Mouse (Mus musculus) cerebellum, adult 18-20 months (tissue): ENCODE measurements around the gene Cln6.
"Not testable (repeated sequence)": the region's sequence is repeated elsewhere in the genome, so short reads cannot be mapped to it uniquely, and the experiment has no call there.

Experiments
- DNase-seq, 2 experiments: peaks; one replicate each; pipeline ENCODE4 v3.0.0; 2021

Gene Cln6

DNA sequence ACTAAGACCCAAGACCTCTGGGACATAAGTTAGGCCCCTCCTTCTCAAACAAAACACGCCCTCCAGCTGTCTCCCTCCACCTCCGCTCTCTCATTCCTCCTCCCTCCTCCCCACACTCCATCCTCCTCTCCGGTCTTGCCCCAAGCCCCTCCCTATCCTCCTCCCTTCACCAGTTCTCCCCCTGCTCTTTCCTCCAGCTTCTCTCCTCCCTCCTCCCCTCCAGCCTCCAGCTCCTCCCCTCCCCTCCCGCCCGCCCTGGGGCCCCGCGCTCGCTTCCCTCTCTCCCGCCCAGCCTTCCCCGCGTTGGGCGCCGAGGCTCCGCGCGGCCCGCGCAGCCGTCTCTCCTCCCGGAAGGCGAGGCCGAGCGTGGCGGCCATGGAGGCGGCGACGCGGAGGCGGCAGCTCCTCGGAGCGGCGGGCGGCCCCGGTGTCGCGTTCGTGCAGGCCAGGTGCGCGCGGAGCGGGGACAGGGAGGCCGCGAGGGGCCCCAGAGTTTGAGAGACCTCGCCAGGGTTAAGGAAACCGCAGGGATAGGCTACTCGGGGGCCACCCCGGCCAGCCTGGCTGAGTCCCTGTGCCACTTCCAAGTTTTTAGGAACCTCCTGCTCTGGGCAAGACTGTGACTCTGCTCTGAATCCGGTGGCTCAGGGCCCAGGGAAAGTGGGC is at the start of gene Cln6:
Gene Cln6 (plus strand): TSS at position 280 of the 666 bp plus-strand sequence.
- DNase-seq = peak; percentile 84 to 87

DNA sequence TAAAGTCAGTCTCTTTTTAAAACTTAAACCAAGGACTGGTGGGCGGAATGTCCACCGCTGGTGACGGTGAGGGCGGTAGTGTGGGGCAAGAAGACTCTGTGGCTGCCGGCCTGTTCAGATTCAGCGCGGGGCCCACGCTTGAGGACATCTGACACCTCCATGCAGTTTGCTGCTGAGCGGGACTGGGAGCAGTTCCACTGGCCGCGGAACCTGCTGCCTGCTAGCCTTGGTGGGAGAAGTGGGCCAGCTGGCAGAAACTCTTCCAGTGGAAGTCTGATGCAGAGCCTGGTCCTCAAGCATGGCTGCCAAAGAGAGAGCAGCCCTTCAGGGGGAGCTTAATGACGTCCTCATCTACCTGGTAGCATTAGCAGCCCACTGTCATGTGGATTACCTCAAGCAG is 48.7 kb upstream of the Cln6 start:
- DNase-seq = peak; percentile 22 to 34

DNA sequence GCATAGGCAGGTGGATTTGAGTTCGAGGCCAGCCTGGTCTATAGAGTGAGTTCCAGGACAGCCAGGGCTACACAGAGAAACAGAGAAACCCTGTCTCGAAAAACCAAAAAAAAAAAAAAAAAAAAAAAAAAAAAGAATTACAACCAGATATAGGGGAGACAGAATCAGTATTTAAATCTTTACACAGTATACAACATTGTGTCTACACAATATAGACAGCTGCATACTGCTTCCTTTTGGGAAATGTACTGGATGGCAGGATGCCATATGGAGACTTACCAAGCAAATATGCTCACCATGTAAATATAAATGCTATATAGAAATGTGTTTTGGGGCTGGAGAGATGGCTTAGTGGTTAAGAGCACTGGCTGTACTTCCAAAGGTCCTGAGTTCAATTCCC is 39.4 kb upstream of the Cln6 start:
- DNase-seq = not testable (repeated sequence)

DNA sequence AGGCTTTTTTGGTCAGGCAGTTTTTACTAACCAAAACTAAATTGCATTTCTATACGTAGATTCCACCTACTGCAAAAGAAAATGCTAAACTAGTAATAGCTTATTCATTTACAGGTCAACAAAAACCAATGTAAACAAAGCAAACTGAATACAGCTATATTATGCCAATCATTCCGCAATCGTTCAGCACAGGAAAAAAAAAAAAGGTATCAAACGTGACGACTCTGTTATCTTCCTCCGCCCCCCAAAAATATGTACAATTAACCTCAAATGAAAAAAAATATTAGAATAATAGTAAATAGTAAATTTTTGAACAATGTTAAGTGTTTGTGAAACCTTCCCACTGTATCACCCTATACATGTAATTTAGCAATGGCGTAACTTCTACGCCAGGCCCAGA is 28.5 kb upstream of the Cln6 start:
- DNase-seq = no peak

DNA sequence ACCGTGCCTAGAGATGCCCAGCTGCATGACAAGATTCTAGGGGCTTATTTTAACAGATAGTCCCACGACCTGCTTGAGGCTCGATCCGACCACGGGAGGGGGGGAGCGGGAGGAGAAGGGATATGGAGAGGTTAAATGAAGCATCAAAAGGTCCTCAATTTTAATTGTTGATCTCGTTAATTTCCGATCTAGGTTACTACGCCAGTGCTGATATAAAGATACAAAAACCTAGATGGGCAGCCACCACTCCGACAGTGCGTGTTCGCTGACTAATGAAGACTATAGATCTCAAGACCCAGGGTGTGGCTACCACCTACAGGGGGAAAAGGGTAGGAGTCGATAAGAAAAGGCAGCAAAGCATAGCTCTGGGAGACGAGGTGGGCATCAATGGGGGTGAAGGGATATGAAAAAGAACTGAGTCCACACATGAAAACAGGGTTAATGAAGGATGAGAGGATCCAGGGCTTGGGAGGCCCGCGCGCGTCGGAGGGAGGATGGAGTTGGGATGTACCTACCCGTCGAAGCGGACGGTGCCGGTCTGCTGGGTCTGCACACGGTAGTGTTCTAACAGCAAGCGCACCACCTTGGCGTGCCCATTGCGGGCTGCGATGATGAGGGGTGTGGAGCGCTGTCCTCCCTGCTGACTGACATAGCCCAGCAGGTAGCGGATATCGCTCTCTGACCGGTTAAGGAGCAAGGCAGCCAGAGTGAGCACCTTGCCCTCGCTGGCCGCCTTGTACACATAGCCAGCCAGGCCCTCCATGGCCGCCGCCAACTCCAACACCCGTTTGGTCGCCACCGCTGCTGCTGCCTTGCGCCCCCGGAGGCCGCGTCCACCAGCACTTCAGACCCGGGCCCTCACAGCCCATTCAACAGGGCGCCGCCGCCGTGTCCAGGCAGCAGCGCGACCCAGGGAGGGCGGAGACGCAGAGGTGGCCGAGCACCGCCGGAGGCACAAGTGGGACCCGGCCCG is 27.8 kb upstream of the Cln6 start:
- DNase-seq = peak in 1 of 2 experiments; percentile 32

DNA sequence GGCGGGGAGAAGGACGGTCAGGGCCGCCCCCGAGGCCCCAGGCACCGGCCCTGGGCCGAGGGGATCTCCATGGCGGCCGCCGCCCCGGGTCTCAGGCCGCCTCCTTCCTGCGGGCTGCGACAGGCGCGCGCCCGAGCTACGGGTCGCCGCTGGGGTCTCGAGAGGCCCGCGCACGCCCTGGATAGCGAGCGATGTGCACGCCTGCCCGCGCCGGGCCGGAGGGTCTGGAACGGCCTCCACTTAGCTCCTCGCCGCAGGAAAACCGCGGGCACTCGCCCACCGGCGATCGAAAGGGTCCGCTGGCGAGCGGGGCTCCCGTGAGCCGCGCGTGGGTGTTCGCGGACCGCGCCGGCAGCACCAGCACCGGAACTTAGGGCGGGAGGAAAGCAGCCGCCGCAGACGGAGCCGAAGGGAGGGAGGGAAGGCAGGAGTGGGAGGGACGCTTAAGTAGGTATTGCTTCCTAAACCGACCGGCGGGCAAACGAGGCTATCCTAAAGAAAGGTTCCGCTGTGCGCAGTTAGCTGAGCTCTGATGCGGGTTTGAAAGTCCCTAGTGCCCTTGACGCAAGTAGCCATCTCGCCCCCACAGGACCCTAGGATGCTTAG is 27.0 kb upstream of the Cln6 start, which contains the start of gene Fem1b:
Gene Fem1b (minus strand): TSS at position 419 of the 606 bp plus-strand sequence.
- peak; percentile 91 to 94 for DNase-seq

DNA sequence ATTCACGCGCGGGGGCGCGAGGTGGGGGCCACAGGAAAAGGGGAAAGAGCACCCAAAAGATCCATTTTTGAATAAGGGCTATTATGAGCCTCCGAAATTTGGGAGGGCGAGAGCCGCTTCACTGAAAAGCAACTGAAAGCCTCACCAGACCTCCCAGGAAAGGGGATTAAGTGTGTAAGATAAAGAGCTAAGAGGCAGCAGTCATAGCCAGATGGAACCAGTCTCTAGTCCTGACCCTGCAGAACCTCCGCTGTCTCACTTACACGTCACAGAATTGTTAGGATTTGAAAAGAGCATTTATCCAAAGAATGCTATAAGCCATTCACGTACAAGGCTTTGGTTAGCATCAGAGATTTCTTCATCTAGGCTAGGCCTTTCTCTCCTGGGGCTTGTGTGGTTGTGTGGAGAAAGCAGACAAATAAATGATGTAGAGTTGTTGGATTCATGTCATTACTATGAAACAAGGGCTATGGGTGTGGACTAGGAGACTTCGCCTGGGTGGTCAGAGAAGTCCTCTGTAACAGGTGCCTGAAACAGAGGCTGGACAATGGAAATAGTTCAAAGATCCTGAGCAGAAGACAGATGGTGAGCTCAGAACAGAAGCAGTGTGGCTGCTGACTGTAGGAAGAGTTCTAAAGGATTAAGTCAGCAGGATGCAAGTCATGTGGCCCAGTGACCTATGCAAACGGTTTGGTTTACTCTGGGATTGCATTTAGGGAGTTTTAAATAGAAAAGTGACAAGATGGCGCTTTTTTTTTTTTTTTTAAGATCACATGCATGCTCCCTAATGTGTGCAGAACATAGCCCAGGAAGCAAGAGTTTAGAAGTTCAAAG is 26.2 kb upstream of the Cln6 start:
- peak in 1 of 2 experiments; percentile 28 for DNase-seq

DNA sequence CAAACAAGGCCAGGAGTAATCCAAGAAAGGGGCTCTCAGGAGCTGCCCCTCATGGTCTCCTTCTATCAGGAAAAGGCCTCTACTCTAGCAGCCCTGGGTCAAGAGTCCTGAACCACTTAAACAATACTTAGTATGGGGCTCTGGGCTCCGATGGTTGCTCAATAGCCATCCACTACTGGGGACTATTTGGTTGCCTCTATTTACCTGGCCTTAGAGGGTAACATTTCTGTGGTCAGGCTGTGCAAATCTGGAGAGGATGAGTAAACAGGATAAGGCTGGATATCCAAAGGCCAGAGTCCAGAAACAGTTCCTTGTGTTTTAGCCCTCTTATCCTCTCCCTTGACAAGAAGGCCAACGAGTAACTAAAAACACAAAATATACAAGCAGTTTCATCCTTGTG is 23.8 kb upstream of the Cln6 start:
- no peak for DNase-seq

DNA sequence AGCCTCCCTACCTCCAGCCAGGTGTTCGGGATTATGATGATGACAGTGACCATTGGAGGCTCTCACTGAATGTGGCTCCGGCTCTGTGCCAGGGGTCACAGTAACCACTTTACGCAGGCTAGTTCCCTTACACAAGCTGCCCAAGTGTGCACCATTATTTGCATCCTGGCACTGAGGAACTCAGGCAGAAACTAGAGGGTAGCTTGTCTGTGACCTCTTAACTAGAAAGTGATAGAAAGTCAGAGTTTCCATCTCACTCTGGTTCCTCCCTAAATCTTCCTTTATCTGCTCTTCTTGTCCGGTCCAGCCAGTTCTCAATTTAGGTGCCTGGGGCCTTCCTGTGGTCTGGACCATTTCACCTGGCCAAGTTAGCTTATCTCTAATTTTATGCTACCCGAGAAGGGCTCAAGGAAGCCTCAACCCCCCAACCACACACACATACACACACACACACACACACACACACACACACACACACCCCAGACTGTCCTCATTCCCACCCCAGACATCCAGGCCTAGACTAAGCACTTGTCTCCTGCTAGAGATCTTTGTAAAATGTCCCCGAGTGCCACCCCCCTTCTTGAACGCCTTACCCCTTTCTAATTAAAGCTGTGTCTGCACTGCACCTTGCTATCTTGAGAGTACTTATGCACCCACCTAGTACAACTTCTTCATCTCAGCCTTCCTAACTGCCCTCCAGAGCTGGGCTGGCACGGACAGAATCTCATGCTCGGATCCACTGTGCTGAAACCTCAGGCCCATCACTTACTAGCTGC is 22.1 kb upstream of the Cln6 start:
- no peak for DNase-seq

DNA sequence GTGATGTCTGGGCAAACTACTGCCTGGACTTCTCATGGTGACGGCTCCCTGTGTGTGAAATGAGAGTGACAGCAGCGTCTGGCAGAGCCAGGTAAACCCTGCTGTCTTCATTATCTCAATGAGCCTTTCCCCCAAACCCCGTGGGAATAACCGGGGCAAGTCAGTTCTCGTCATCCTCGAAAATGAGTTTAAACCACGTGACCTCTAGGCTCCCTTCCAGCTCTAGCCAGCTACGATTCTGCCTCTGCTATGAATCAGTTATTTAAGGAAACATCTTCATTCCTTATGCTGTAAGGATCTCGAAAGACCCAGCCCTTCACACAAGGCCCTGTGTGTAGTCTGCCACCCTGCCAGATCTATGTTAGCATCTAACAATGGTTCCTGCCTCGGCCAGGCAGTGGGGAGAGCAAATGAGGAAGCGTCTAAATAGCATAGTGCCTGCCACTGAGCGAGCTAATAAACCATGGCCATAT is 21.4 kb upstream of the Cln6 start:
- DNase-seq = no peak

DNA sequence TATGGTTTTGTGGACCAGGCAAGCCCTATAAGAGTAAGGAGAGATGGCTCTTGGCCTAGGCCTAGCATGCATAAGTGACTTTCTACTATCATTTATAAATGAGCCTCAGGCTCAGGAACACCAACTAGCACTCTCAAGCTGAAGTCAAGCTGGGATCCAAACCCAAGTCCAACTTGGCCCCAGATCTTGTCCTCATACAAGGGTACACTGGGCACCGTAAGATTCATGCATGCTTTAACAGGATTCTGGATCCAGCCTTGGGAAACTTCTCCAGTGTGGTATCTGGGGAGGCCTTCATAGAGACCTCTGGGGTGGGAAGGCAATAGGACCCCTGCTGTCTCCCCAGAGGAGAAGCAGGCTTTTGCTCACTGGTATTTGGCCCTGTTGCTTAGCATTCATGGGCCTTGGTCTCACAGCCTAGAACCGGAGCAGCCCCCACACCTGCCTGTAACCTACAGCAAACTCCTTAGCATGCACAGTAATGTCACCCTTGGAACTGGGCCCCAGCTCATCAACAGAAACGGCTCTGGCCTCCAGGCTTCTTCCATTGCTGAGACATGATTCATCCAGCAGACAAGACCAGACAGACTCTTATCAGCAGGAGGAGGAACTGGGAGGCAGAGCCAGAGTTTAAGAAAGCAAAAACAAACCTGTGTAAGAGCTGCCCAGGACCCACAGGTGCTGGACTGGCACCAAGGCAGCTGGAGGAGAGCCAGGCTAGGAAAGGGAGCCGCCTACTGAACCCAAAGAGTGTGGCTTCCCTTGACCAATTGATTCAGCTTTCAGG is 20.6 kb upstream of the Cln6 start:
- DNase-seq = no peak

DNA sequence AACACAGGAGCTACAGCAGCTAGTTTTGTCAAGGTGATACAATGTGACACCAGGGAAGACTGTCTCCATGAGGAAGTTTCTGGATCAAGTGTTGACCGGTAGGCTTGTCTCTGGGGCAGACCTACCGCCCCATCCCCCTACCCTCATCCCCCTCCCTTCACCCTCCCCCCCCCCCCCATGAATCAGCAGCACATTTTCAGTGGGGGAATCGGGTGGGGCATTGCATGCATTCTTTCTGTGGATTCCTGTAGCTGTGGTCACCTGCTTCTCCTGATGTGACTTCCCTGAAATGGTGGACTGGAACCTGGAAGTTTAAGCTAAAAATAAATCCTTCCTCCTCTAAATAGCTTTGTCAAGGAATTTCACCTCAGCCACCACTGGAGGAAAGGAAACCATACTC is 19.1 kb upstream of the Cln6 start:
- no peak for DNase-seq

DNA sequence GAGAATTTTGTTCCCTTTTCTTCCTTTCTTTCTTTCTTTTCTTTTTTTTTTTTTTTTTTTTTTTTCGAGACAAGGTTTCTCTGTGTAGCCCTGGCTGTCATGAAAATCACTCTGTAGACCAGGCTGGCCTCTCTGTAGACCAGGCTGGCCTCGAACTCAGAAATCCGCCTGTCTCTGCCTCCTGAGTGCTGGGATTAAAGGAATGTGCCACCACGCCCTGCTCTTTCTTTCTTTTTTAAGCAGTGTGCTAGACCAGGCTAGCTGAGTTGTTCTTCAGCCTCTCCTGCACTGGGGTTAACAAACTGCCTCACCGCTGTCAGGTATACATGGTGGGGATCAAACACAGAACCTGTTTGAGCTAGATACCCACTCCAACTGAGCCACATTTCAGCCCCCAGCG is 18.7 kb upstream of the Cln6 start:
- DNase-seq = not testable (repeated sequence)

DNA sequence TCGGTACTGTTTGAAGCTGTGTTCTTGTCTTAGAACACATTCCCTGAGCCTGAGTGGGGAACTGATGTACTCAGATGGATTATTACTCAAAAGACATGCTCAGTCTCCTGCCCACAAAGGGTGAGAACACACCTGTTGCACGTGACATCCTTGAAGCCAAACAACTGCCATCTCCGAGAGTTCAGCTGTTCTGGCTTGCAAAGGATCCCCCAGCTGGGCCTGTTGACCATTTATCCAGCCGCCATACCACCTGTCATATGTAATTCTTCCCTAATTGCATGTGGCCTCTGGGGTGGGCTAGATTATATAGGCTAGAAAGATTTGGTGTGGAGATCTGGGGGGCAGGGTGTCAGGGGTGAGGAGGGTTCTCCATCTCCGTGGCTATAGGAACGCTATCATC is 17.8 kb upstream of the Cln6 start:
- DNase-seq = no peak

DNA sequence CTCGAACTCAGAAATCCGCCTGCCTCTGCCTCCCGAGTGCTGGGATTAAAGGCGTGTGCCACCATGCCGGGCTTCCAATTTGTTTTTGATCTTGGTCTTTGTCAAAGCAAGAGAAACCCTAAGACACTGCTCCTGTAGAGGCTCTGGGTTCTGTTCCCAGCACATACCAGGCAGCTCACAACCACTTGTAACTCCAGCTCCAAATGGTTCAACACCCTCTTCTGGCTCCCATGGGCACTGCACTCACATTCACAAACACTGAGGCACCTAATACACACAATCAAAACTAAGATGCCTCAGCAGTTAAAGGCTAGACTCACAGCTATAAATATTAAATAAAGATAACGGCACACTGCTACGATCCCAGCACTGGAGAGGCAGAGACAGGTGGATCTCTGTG is 16.8 kb upstream of the Cln6 start:
- DNase-seq = no peak

DNA sequence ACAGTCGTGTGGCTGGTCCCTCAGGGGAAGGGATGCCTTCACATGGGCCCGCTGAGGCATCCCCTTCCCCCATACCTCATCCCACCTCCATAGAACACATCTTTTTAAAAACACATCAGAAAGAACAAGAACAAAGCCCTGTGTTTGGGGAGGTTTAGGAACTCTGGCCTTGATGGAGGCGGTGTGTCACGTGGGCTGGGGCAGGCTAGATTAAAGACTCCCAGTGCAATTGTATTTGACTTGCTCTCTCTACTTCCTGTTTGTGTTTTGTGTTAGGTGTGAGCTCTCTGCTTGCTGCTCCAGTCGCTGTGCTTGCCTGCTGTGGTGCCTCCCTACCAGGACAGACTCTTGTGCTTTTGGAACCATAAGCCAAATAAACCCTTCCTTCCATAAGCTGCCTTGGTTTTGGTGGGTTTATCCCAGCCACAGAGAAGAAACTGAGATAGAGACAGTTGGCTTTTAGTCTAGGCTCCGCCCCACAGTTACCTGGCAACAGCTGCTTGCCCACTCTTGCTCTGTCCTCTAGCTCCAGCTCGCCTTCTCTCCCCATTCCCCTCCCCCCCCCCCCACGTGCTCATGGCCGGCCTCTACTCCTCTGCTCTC is 12.7 kb upstream of the Cln6 start:
- no peak for DNase-seq

DNA sequence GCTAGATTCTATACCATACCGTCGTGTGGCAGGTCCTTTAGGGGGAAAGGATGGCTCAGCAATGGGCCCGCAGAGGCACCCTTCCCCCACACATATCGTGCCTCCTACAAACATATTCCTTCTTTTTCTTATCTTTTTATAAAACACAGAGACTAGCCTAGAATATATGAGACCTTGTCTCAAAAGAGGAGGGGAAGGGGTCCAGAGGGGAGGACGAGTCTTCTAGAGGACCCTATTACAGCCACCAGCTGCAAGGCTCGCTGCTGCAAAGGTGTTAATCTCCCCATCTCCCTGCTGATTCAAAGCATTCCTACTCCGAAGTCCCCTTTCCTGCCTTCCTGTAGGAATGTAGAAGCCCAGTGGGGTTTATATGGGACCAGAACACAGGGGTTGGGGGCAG is 12.1 kb upstream of the Cln6 start:
- no peak for DNase-seq

DNA sequence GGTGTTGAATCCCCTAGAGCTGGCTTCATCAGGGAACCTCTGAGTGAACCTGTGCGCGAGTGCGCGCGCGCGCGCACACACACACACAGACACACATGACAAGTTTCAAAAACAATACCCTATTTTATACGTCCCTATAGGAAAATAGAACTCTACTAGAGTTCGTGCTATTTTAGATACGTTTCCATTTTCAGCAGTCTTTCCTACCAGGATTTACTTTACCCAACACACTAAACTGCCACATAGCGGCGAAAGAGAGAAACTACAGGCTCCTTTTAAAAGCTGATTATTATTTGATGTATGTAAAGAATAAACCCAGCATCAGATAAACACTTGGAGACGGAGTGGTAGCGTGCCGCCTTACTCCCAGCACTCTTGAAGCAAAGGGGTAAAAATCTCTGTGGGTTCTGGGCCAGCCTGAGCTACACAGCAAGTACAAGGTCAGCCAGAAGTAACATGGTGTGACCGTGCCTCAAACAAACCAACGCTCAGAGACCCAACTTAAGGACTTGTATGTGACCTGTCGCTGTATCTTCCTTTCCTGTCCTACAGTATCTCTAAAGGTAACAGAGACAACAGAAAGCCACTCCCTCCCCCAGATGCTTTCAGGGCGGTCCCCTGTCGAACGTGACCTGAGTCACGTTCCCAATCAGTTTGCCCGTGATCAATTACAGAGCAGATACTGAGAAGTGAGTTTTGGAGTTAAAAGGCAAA is 10.5 kb upstream of the Cln6 start:
- DNase-seq = peak; percentile 39 to 47

DNA sequence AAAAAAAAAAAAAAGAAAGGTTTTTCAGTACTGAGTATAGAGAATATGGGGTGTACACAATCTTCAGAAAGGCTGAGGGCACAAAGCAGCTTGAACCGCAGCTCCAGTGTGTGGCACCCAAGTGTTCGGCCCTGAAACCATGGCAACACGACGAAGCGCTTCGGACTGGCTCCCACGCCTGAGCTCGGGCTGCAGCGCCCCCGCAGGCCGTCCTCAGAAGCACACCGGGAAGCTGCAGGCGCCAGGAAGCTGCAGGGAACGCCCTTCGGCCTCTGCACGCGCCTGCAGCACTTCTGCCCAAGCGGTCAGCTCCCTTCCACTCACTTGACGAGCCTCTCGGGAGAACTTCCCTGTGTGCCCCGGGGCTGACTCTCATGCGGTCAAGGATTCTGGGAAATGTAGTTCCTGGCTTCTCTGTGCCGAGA is 9.9 kb upstream of the Cln6 start:
- peak; percentile 95 to 96 for DNase-seq

DNA sequence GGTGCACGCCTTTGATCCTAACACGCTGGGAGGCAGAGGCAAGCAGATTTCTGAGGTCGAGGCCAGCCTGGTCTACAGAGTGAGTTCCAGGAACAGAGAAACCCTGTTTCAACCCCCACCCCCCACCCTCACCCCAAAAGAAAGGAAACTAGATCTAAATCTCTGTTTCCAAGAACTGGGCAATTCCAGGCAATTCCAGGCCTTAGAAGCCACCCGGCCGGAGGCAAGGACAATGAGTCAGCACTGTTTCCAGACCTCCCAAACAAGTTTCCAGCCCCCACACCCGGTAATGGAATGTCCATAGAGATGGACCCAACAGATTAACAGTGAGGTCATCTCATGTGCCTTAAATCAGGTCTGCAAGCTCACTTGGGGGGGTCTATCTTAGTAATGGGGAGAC is 8.7 kb upstream of the Cln6 start:
- DNase-seq = no peak
